In the genomic region with DNA sequence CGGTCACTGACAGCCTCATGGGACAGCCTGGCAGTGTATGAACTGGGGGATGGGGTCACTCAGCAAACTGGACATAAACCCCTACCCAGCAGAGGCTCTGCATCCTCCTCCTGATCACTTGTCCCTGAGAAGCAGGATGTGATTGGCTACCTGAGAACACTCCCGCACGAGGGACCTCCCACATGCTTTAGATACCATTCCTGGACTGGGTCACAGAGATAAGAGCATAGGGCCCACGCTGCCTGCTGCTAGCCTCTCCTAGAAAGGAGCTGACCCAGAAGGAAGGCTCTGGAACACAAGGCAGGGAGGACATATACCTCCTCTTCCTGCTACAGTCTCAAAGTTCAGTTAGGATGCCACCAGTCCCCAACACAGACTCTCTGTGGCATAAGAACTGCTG, we compare ENCODE assay signal across 16 mouse cellular contexts. TPM values are rescaled to one million over a fixed set of nuclear protein-coding genes. Genes with fewer than 3 reads are reported as not detected.
DNase-seq lines count a peak whose midpoint lies in the region; ATAC-seq lines count a peak whose summit lies in the region.
"Had no signal": no experiment of that assay in that cellular context is flagged by ENCODE, and none has a peak within 500 bp of the region (broad histone marks: within the 10 kb centered on the region; RNA-seq: fewer than 3 reads in every experiment).

No protein-coding gene starts in this region.

- intact Hi-C loops in heart, postnatal 10 days (cut with DNase I) = no loop called here

- H3K9ac ChIP-seq in lung, embryonic 15.5 days = no peak overlapping the region
- H3K9ac ChIP-seq in hindbrain, embryonic 12.5 days = no peak overlapping the region
- H3K9ac ChIP-seq: embryonic facial prominence, embryonic 13.5 days; hindbrain, embryonic 14.5 days; neural tube, embryonic 12.5 days had no signal

- ATAC-seq in lung, embryonic 15.5 days (ENCODE audit: borderline replicate concordance, extremely low read depth, low FRiP score, low TSS enrichment) = peak; percentile 39; the same call in 1 of the 2 replicates
- ATAC-seq in erythroid progenitor cell, adult 5-6 weeks (replicated peaks; ENCODE audit: low FRiP score, poor library complexity, severe bottlenecking) = peak; percentile 98
- ATAC-seq in megakaryocyte progenitor cell, adult 5-6 weeks (replicated peaks; ENCODE audit: poor library complexity) = peak; percentile 70
- ATAC-seq in hindbrain, embryonic 12.5 days (ENCODE audit: low FRiP score) = no peak
- ATAC-seq in activated CD4-positive, CD25-positive, alpha-beta regulatory T cell, adult 4 months = no peak
- ATAC-seq: forebrain, embryonic 16.5 days had no signal

- H3K4me1 ChIP-seq in heart, embryonic 10.5 days = peaks cover 27% of the 10 kb centered on the region
- no peaks in the 10 kb centered on the region; the same call in 1 of the 2 replicates for H3K4me1 ChIP-seq in lung, embryonic 15.5 days
- 0 out of 2 replicates have a peak, but pooled peaks cover 3% of the 10 kb centered on the region for H3K4me1 ChIP-seq in hindbrain, embryonic 12.5 days
- H3K4me1 ChIP-seq: embryonic facial prominence, embryonic 13.5 days had no signal

- 0 out of 2 replicates have a peak overlapping the region, but pooled peaks have one; percentile 22 for H3K4me3 ChIP-seq in heart, embryonic 10.5 days
- no peak overlapping the region for H3K4me3 ChIP-seq in lung, embryonic 15.5 days
- H3K4me3 ChIP-seq in hindbrain, embryonic 12.5 days = no peak overlapping the region
- H3K4me3 ChIP-seq: embryonic facial prominence, embryonic 13.5 days; neural tube, embryonic 12.5 days had no signal

- peaks cover 76% of the 10 kb centered on the region for H3K36me3 ChIP-seq in heart, embryonic 10.5 days
- H3K36me3 ChIP-seq in lung, embryonic 15.5 days = peaks cover 21% of the 10 kb centered on the region
- peaks cover 80% of the 10 kb centered on the region for H3K36me3 ChIP-seq in hindbrain, embryonic 12.5 days

- peak overlapping the region; percentile 73 for H3K27ac ChIP-seq in heart, embryonic 10.5 days
- H3K27ac ChIP-seq in lung, embryonic 15.5 days = no peak overlapping the region
- H3K27ac ChIP-seq in hindbrain, embryonic 12.5 days = no peak overlapping the region
- H3K27ac ChIP-seq: embryonic facial prominence, embryonic 13.5 days; hindbrain, embryonic 14.5 days; neural tube, embryonic 12.5 days had no signal

- no peaks in the 10 kb centered on the region for H3K27me3 ChIP-seq in heart, embryonic 10.5 days (ENCODE audit: insufficient read depth, poor library complexity, severe bottlenecking)
- H3K27me3 ChIP-seq in lung, embryonic 15.5 days = no peaks in the 10 kb centered on the region
- no peaks in the 10 kb centered on the region for H3K27me3 ChIP-seq in hindbrain, embryonic 12.5 days
- H3K27me3 ChIP-seq: embryonic facial prominence, embryonic 13.5 days; neural tube, embryonic 12.5 days had no signal

- no peak overlapping the region for H3K4me2 ChIP-seq in lung, embryonic 15.5 days
- H3K4me2 ChIP-seq in hindbrain, embryonic 12.5 days (replicated peaks) = no peak overlapping the region
- H3K4me2 ChIP-seq: embryonic facial prominence, embryonic 13.5 days; hindbrain, embryonic 14.5 days; neural tube, embryonic 12.5 days had no signal

- DNase-seq in heart, embryonic 10.5 days (ENCODE audit: low spot score) = peak; percentile 93
- no peak for DNase-seq in heart, postnatal 10 days
- DNase-seq in lung, postnatal 4 days = no peak
- DNase-seq: cerebellum, postnatal 10 days; gastrocnemius, postnatal 14 days; kidney, postnatal 10 days; midbrain, embryonic 14.5 days had no signal

- 11% methylated on average over 4 of the region's 4 CpGs for WGBS in heart, embryonic 10.5 days
- 30% methylated on average over 4 of the region's 4 CpGs for WGBS in lung, embryonic 15.5 days
- WGBS in hindbrain, embryonic 12.5 days = 77% methylated on average over 4 of the region's 4 CpGs

- no peaks in the 10 kb centered on the region for H3K9me3 ChIP-seq in heart, embryonic 10.5 days
- H3K9me3 ChIP-seq in lung, embryonic 15.5 days = no peaks in the 10 kb centered on the region
- H3K9me3 ChIP-seq in hindbrain, embryonic 12.5 days (replicated peaks) = no peaks in the 10 kb centered on the region
- H3K9me3 ChIP-seq: embryonic facial prominence, embryonic 13.5 days; neural tube, embryonic 12.5 days had no signal

RNA-seq across cellular contexts. Expression of gene Mrap, which starts 22.5 kb away (rescaled TPM):
- 26.7 and 37.5 TPM in 2 replicates for polyA plus RNA-seq in heart, embryonic 10.5 days (2016; fragmentation: Nextera tagmentation; extraction: Ambion mirVana)
- total RNA-seq in heart, postnatal 10 days (2021) = 10 to 100 TPM; 21.5 to 27.5 TPM
- 2.1 and 2.2 TPM in 2 replicates for polyA plus RNA-seq in lung, embryonic 15.5 days (2015; fragmentation: Nextera tagmentation; extraction: Ambion mirVana)
- 6.3 and 13.0 TPM in 2 replicates for total RNA-seq in erythroid progenitor cell, adult 5-6 weeks (2015; ENCODE audit: low replicate concordance)
- total RNA-seq in erythroid progenitor cell, adult 5-6 weeks (2017; ENCODE audit: low replicate concordance) = 1.4 and 4.5 TPM in 2 replicates
- 0.22 TPM in 1 of 2 replicates, not detected in the other for total RNA-seq in megakaryocyte progenitor cell, adult 5-6 weeks (2015)
- not detected in 2 replicates for total RNA-seq in megakaryocyte progenitor cell, adult 5-6 weeks (2017)
- 0.22 TPM in 1 of 2 replicates, not detected in the other for polyA plus RNA-seq in hindbrain, embryonic 12.5 days (2016; fragmentation: Nextera tagmentation; extraction: Ambion mirVana)
- not detected for polyA plus RNA-seq in activated CD4-positive, CD25-positive, alpha-beta regulatory T cell, adult 4 months (2017; shearing (Covaris generic))
- polyA plus RNA-seq: embryonic facial prominence, embryonic 13.5 days; forebrain, embryonic 16.5 days; midbrain, embryonic 14.5 days; neural tube, embryonic 12.5 days had no signal

RNA-seq across cellular contexts. Expression of gene Mis18a, which starts 33.3 kb away (rescaled TPM):
- polyA plus RNA-seq in heart, embryonic 10.5 days (2016; fragmentation: Nextera tagmentation; extraction: Ambion mirVana) = 44.7 and 64.0 TPM in 2 replicates
- 1 to 10 TPM; 5.3 to 5.9 TPM for total RNA-seq in heart, postnatal 10 days (2021)
- 86.4 and 87.3 TPM in 2 replicates for polyA plus RNA-seq in lung, embryonic 15.5 days (2015; fragmentation: Nextera tagmentation; extraction: Ambion mirVana)
- 40.4 and 43.6 TPM in 2 replicates for total RNA-seq in erythroid progenitor cell, adult 5-6 weeks (2015; ENCODE audit: low replicate concordance)
- 8.9 and 25.4 TPM in 2 replicates for total RNA-seq in erythroid progenitor cell, adult 5-6 weeks (2017; ENCODE audit: low replicate concordance)
- total RNA-seq in megakaryocyte progenitor cell, adult 5-6 weeks (2015) = 76.3 and 83.9 TPM in 2 replicates
- 49.4 and 49.8 TPM in 2 replicates for total RNA-seq in megakaryocyte progenitor cell, adult 5-6 weeks (2017)
- polyA plus RNA-seq in hindbrain, embryonic 12.5 days (2016; fragmentation: Nextera tagmentation; extraction: Ambion mirVana) = 48.5 and 49.5 TPM in 2 replicates
- polyA plus RNA-seq in activated CD4-positive, CD25-positive, alpha-beta regulatory T cell, adult 4 months (2017; shearing (Covaris generic)) = 10 to 100 TPM; 54.0 to 63.3 TPM

RNA-seq across cellular contexts. Expression of gene Urb1, which starts 49.7 kb away (rescaled TPM):
- polyA plus RNA-seq in heart, embryonic 10.5 days (2016; fragmentation: Nextera tagmentation; extraction: Ambion mirVana) = 8.4 and 12.7 TPM in 2 replicates
- 10 to 100 TPM; 10.8 to 11.3 TPM for total RNA-seq in heart, postnatal 10 days (2021)
- polyA plus RNA-seq in lung, embryonic 15.5 days (2015; fragmentation: Nextera tagmentation; extraction: Ambion mirVana) = 8.5 and 8.7 TPM in 2 replicates
- 1.4 and 1.7 TPM in 2 replicates for total RNA-seq in erythroid progenitor cell, adult 5-6 weeks (2015; ENCODE audit: low replicate concordance)
- 1.2 and 1.3 TPM in 2 replicates for total RNA-seq in erythroid progenitor cell, adult 5-6 weeks (2017; ENCODE audit: low replicate concordance)
- total RNA-seq in megakaryocyte progenitor cell, adult 5-6 weeks (2015) = 8.1 and 8.9 TPM in 2 replicates
- 7.7 and 9.1 TPM in 2 replicates for total RNA-seq in megakaryocyte progenitor cell, adult 5-6 weeks (2017)
- 12.6 and 13.8 TPM in 2 replicates for polyA plus RNA-seq in hindbrain, embryonic 12.5 days (2016; fragmentation: Nextera tagmentation; extraction: Ambion mirVana)
- 1 to 10 TPM; 3.9 to 4.6 TPM for polyA plus RNA-seq in activated CD4-positive, CD25-positive, alpha-beta regulatory T cell, adult 4 months (2017; shearing (Covaris generic))

Comparison
In these comparisons a context has a peak if more than half of its experiments do, and no peak if none do; other contexts are left out.
1. ATAC-seq: peak in lung, embryonic 15.5 days (single experiment), erythroid progenitor cell, adult 5-6 weeks (single experiment) and megakaryocyte progenitor cell, adult 5-6 weeks (single experiment); none in hindbrain, embryonic 12.5 days (single experiment) and activated CD4-positive, CD25-positive, alpha-beta regulatory T cell, adult 4 months (single experiment).